Mouse (Mus musculus) midbrain, embryonic 12.5 days (tissue): Measurements from ENCODE around the gene Mras. TPM values are rescaled to one million over a fixed set of nuclear protein-coding genes. Genes with fewer than 3 reads are reported as not detected.

Experiments
- ATAC-seq: fragments of 200-750 bp; cut with Nextera tagmentation; 2 replicates; pipeline ENCODE4 v1.8.0; 2017; ENCODE audit warnings: low read depth, moderate TSS enrichment, moderate library complexity; ENCODE audit not compliant: low FRiP score
- H3K27ac ChIP-seq: fragments of 300-500 bp; sonication (generic); replicated peaks from 2 replicates; pipeline ENCODE4 v1.5.1; 2016; ENCODE audit warnings: mild to moderate bottlenecking
- H3K27me3 ChIP-seq: fragments of 300-500 bp; sonication (generic); 2 replicates; pipeline ENCODE4 v1.6.1; 2016; ENCODE audit warnings: mild to moderate bottlenecking
- H3K36me3 ChIP-seq: fragments of 300-500 bp; sonication (generic); 2 replicates; pipeline ENCODE4 v1.6.1; 2016
- H3K4me1 ChIP-seq: fragments of 300-500 bp; sonication (generic); 2 replicates; pipeline ENCODE4 v1.6.1; 2016
- H3K4me2 ChIP-seq: fragments of 300-500 bp; sonication (generic); replicated peaks from 2 replicates; pipeline ENCODE4 v1.6.1; 2016; ENCODE audit warnings: mild to moderate bottlenecking, moderate library complexity
- H3K4me3 ChIP-seq: fragments of 300-500 bp; sonication (generic); 2 replicates; pipeline ENCODE4 v1.5.1; 2016; ENCODE audit warnings: mild to moderate bottlenecking
- H3K9ac ChIP-seq: fragments of 300-500 bp; sonication (generic); replicated peaks from 2 replicates; pipeline ENCODE4 v1.6.1; 2016; ENCODE audit warnings: mild to moderate bottlenecking, moderate library complexity
- H3K9me3 ChIP-seq: fragments of 300-500 bp; sonication (generic); 2 replicates; pipeline ENCODE4 v1.6.1; 2016; ENCODE audit warnings: mild to moderate bottlenecking
- WGBS: fragments of 180-500 bp; shearing (Covaris S2); methylation state at CpG from one replicate; pipeline ENCODE4 v1.1.7; 2016; 5-methylcytosine and 5-hydroxymethylcytosine counted together
- polyA plus RNA-seq: library from polyadenylated mRNA; unstranded; fragments of >200 nt; fragmentation: Nextera tagmentation; extraction: Ambion mirVana; gene quantifications from 2 replicates; pipeline ENCODE4 v1.2.1, GENCODE M21; 2016

Gene Mras
- polyA plus RNA-seq, 1 experiment from 2014 or later: 24.7 TPM

GRCm38 (mm10) chr9:99341600-99341999, 95.6 kb downstream of the Mras start:
- WGBS: 89% methylated on average over 3 of the region's 3 CpGs
- H3K9me3 ChIP-seq: no peaks in the 10 kb centered on the region
- no peaks in the 10 kb centered on the region for H3K4me1 ChIP-seq
- ATAC-seq: no peak
- H3K4me3 ChIP-seq: no peak overlapping the region
- H3K27ac ChIP-seq: no peak overlapping the region
- no peak overlapping the region for H3K9ac ChIP-seq
- H3K27me3 ChIP-seq: no peaks in the 10 kb centered on the region
- H3K36me3 ChIP-seq: no peaks in the 10 kb centered on the region
- no peak overlapping the region for H3K4me2 ChIP-seq

GRCm38 (mm10) chr9:99340126-99340525, 97.1 kb downstream of the Mras start:
- WGBS: 80% methylated on average over 12 of the region's 12 CpGs
- Histone ChIP-seq H3K9me3 (no peaks in the 10 kb centered on the region), H3K27me3 (no peaks in the 10 kb centered on the region), H3K4me2 (no peak overlapping the region), H3K27ac (no peak overlapping the region), H3K36me3 (no peaks in the 10 kb centered on the region), H3K9ac (no peak overlapping the region), H3K4me3 (no peak overlapping the region), H3K4me1 (no peaks in the 10 kb centered on the region)
- no peak for ATAC-seq

- no peaks in the 10 kb centered on the region for H3K4me1 ChIP-seq
- H3K36me3 ChIP-seq: no peaks in the 10 kb centered on the region
- WGBS: 75% methylated on average over 1 of the region's 1 CpGs
- no peak overlapping the region for H3K4me2 ChIP-seq
- H3K4me3 ChIP-seq: no peak overlapping the region
- no peak overlapping the region for H3K9ac ChIP-seq
- ATAC-seq: no peak
- no peaks in the 10 kb centered on the region for H3K9me3 ChIP-seq
- no peak overlapping the region for H3K27ac ChIP-seq
- H3K27me3 ChIP-seq: no peaks in the 10 kb centered on the region
Measured at GRCm38 (mm10) chr9:99339182-99339581, 98.0 kb downstream of the Mras start.

GRCm38 (mm10) chr9:99338293-99338692, 98.9 kb downstream of the Mras start:
- H3K4me1 ChIP-seq: no peaks in the 10 kb centered on the region
- no peak overlapping the region for H3K27ac ChIP-seq
- H3K4me2 ChIP-seq: no peak overlapping the region
- no peak overlapping the region for H3K4me3 ChIP-seq
- no peaks in the 10 kb centered on the region for H3K36me3 ChIP-seq
- ATAC-seq: no peak
- WGBS: 100% methylated on average over 1 of the region's 1 CpGs
- H3K9ac ChIP-seq: no peak overlapping the region
- H3K27me3 ChIP-seq: no peaks in the 10 kb centered on the region
- no peaks in the 10 kb centered on the region for H3K9me3 ChIP-seq

- no peak overlapping the region for H3K4me2 ChIP-seq
- H3K27me3 ChIP-seq: no peaks in the 10 kb centered on the region
- no peaks in the 10 kb centered on the region for H3K4me1 ChIP-seq
- no peak overlapping the region for H3K4me3 ChIP-seq
- ATAC-seq: no peak
- H3K9me3 ChIP-seq: no peaks in the 10 kb centered on the region
- WGBS: 84% methylated on average over 4 of the region's 4 CpGs
- no peaks in the 10 kb centered on the region for H3K36me3 ChIP-seq
- no peak overlapping the region for H3K27ac ChIP-seq
- H3K9ac ChIP-seq: no peak overlapping the region
Measured at GRCm38 (mm10) chr9:99336538-99336937, 100.6 kb downstream of the Mras start.

Other genes with a start within 250 kb of the Mras start
- not detected in 2 replicates for gene Faiml, start 200.1 kb downstream of the Mras start, polyA plus RNA-seq
- gene Cep70, start 194.0 kb downstream of the Mras start, polyA plus RNA-seq: 53.5 and 57.0 TPM in 2 replicates
- gene Esyt3, start 78.8 kb downstream of the Mras start, polyA plus RNA-seq: 0.27 and 0.31 TPM in 2 replicates
- gene Nme9, start 14.1 kb upstream of the Mras start, polyA plus RNA-seq: not detected in 2 replicates
- gene Armc8, start 131.5 kb upstream of the Mras start, polyA plus RNA-seq: 40.9 and 43.7 TPM in 2 replicates
- 31.1 and 34.2 TPM in 2 replicates for gene Dbr1, start 138.4 kb upstream of the Mras start, polyA plus RNA-seq
- not detected in 2 replicates for gene A4gnt, start 175.1 kb upstream of the Mras start, polyA plus RNA-seq
- 19.0 and 21.2 TPM in 2 replicates for gene Dzip1l, start 192.1 kb upstream of the Mras start, polyA plus RNA-seq